Mouse (Mus musculus): ENCODE data around the gene Tex30. TPM values are rescaled to one million over a fixed set of nuclear protein-coding genes. Genes with fewer than 3 reads are reported as not detected.
"Not testable (repeated sequence)": the region's sequence is repeated elsewhere in the genome, so short reads cannot be mapped to it uniquely, and the experiment has no call there.

Tex30 gene
- polyA plus RNA-seq, 1 experiment: 21.9 TPM

- Histone ChIP-seq H3K36me3 (ENCODE audit: control insufficient read depth, insufficient read depth) (no peaks in the 10 kb centered on the region), H3K27me3 (ENCODE audit: control insufficient read depth, insufficient read depth, insufficient read length) (no peaks in the 10 kb centered on the region), H3ac (ENCODE audit: control insufficient read depth, insufficient read length, low read depth) (no peak overlapping the region), H3K79me3 (ENCODE audit: low read depth) (no peaks in the 10 kb centered on the region), H3K79me2 (ENCODE audit: control insufficient read depth, insufficient read depth) (no peaks in the 10 kb centered on the region), H3K4me3 (ENCODE audit: insufficient read depth, poor library complexity, severe bottlenecking) (no peak overlapping the region)
- no peak for TF ChIP-seq CTCF (IDR thresholded peaks at IDR 0.05; ENCODE audit: control insufficient read depth, insufficient read depth, insufficient read length)
- TF ChIP-seq CEBPB (IDR thresholded peaks at IDR 0.05; ENCODE audit: low read depth): no peak
- no peak for TF ChIP-seq MYOG (IDR thresholded peaks at IDR 0.05; ENCODE audit: control insufficient read depth, extremely low read depth, insufficient read length)
- TF ChIP-seq FOSL1 (IDR thresholded peaks at IDR 0.05; ENCODE audit: insufficient read depth, low read length, poor library complexity, severe bottlenecking): no peak
- no peak for TF ChIP-seq USF1 (IDR thresholded peaks at IDR 0.05; ENCODE audit: low read depth)
- no peak for TF ChIP-seq MYOD1 (IDR thresholded peaks at IDR 0.05; ENCODE audit: control insufficient read depth, insufficient read length, low read depth)
Measured at GRCm38 (mm10) chr1:44063439-44063838, 38.8 kb downstream of the Tex30 start.

GRCm38 (mm10) chr1:44061836-44062235, 40.4 kb downstream of the Tex30 start, which contains the start of gene Gm8251:
Gm8251 (minus strand) TSS chr1:44061936.
- Histone ChIP-seq H3K27me3 (ENCODE audit: control insufficient read depth, insufficient read depth, insufficient read length) (no peaks in the 10 kb centered on the region), H3K79me3 (ENCODE audit: low read depth) (no peaks in the 10 kb centered on the region), H3K79me2 (ENCODE audit: control insufficient read depth, insufficient read depth) (no peaks in the 10 kb centered on the region), H3K4me3 (ENCODE audit: insufficient read depth, poor library complexity, severe bottlenecking) (no peak within 1 kb of the TSS), H3ac (ENCODE audit: control insufficient read depth, insufficient read length, low read depth) (no peak within 1 kb of the TSS), H3K36me3 (ENCODE audit: control insufficient read depth, insufficient read depth) (no peaks in the 10 kb centered on the region)
- TF ChIP-seq USF1 (IDR thresholded peaks at IDR 0.05; ENCODE audit: low read depth) (no peak), FOSL1 (IDR thresholded peaks at IDR 0.05; ENCODE audit: insufficient read depth, low read length, poor library complexity, severe bottlenecking) (no peak), CTCF (IDR thresholded peaks at IDR 0.05; ENCODE audit: control insufficient read depth, insufficient read depth, insufficient read length) (no peak), CEBPB (IDR thresholded peaks at IDR 0.05; ENCODE audit: low read depth) (no peak), MAX (IDR thresholded peaks at IDR 0.05) (no peak), MYOG (IDR thresholded peaks at IDR 0.05; ENCODE audit: control insufficient read depth, extremely low read depth, insufficient read length) (no peak), MYOD1 (IDR thresholded peaks at IDR 0.05; ENCODE audit: control insufficient read depth, insufficient read length, low read depth) (no peak)

- H3K36me3 ChIP-seq (ENCODE audit: control insufficient read depth, insufficient read depth): no peaks in the 10 kb centered on the region
- H3K4me3 ChIP-seq (ENCODE audit: insufficient read depth, poor library complexity, severe bottlenecking): no peak overlapping the region
- H3K27me3 ChIP-seq (ENCODE audit: control insufficient read depth, insufficient read depth, insufficient read length): no peaks in the 10 kb centered on the region
- no peak overlapping the region for H3ac ChIP-seq (ENCODE audit: control insufficient read depth, insufficient read length, low read depth)
- TF ChIP-seq MYOD1 (IDR thresholded peaks at IDR 0.05; ENCODE audit: control insufficient read depth, insufficient read length, low read depth): no peak
- H3K79me3 ChIP-seq (ENCODE audit: low read depth): no peaks in the 10 kb centered on the region
- no peaks in the 10 kb centered on the region for H3K79me2 ChIP-seq (ENCODE audit: control insufficient read depth, insufficient read depth)
Measured at GRCm38 (mm10) chr1:44057805-44058204, 44.4 kb downstream of the Tex30 start.

DNA sequence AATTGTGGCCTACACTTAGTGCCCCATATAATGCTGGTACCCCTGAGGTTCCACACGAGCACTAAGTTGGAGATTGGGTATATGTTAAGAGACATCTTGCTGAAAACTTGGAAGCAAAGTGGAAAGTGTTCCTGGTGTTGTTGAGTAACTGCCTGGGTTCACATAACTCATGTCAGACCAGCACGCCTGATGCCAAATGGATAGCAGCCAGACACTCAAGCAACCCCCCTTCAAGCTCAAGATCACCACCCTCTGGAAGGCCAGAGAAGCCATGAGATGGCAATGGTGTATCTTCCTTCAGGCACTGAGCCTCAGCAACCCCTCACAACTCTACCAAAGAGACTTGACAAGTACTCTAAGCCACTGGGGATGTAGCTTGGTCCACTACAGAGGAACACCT, 55.7 kb downstream of the Tex30 start:
- Histone ChIP-seq H3K4me3 (ENCODE audit: insufficient read depth, poor library complexity, severe bottlenecking) (no peak overlapping the region), H3K79me3 (ENCODE audit: low read depth) (no peaks in the 10 kb centered on the region), H3K36me3 (ENCODE audit: control insufficient read depth, insufficient read depth) (no peaks in the 10 kb centered on the region), H3K27me3 (ENCODE audit: control insufficient read depth, insufficient read depth, insufficient read length) (peaks cover 6% of the 10 kb centered on the region), H3K79me2 (ENCODE audit: control insufficient read depth, insufficient read depth) (no peaks in the 10 kb centered on the region), H3ac (ENCODE audit: control insufficient read depth, insufficient read length, low read depth) (no peak overlapping the region)
- no peak for TF ChIP-seq MAX (IDR thresholded peaks at IDR 0.05)
- no peak for TF ChIP-seq MYOD1 (IDR thresholded peaks at IDR 0.05; ENCODE audit: control insufficient read depth, insufficient read length, low read depth)
- TF ChIP-seq USF1 (IDR thresholded peaks at IDR 0.05; ENCODE audit: low read depth): no peak
- no peak for TF ChIP-seq CTCF (IDR thresholded peaks at IDR 0.05; ENCODE audit: control insufficient read depth, insufficient read depth, insufficient read length)
- no peak for TF ChIP-seq MYOG (IDR thresholded peaks at IDR 0.05; ENCODE audit: control insufficient read depth, extremely low read depth, insufficient read length)
- TF ChIP-seq FOSL1 (IDR thresholded peaks at IDR 0.05; ENCODE audit: insufficient read depth, low read length, poor library complexity, severe bottlenecking): no peak
- no peak for TF ChIP-seq CEBPB (IDR thresholded peaks at IDR 0.05; ENCODE audit: low read depth)

- not testable (repeated sequence) for H3ac ChIP-seq (ENCODE audit: control insufficient read depth, insufficient read length, low read depth); H3K79me3 ChIP-seq (ENCODE audit: low read depth); H3K4me3 ChIP-seq (ENCODE audit: insufficient read depth, poor library complexity, severe bottlenecking); H3K27me3 ChIP-seq (ENCODE audit: control insufficient read depth, insufficient read depth, insufficient read length); H3K36me3 ChIP-seq (ENCODE audit: control insufficient read depth, insufficient read depth); H3K79me2 ChIP-seq (ENCODE audit: control insufficient read depth, insufficient read depth)
Measured at GRCm38 (mm10) chr1:44045689-44046088, 56.6 kb downstream of the Tex30 start.

GRCm38 (mm10) chr1:44042555-44042915, 59.7 kb downstream of the Tex30 start:
- no peak overlapping the region for H3ac ChIP-seq (ENCODE audit: control insufficient read depth, insufficient read length, low read depth)
- no peaks in the 10 kb centered on the region for H3K79me3 ChIP-seq (ENCODE audit: low read depth)
- no peaks in the 10 kb centered on the region for H3K36me3 ChIP-seq (ENCODE audit: control insufficient read depth, insufficient read depth)
- no peaks in the 10 kb centered on the region for H3K79me2 ChIP-seq (ENCODE audit: control insufficient read depth, insufficient read depth)
- TF ChIP-seq FOSL1 (IDR thresholded peaks at IDR 0.05; ENCODE audit: insufficient read depth, low read length, poor library complexity, severe bottlenecking) (no peak), USF1 (IDR thresholded peaks at IDR 0.05; ENCODE audit: low read depth) (no peak), CTCF (IDR thresholded peaks at IDR 0.05; ENCODE audit: control insufficient read depth, insufficient read depth, insufficient read length) (no peak), CEBPB (IDR thresholded peaks at IDR 0.05; ENCODE audit: low read depth) (no peak), MYOD1 (IDR thresholded peaks at IDR 0.05; ENCODE audit: control insufficient read depth, insufficient read length, low read depth) (no peak), MAX (IDR thresholded peaks at IDR 0.05) (no peak), MYOG (IDR thresholded peaks at IDR 0.05; ENCODE audit: control insufficient read depth, extremely low read depth, insufficient read length) (no peak)
- peaks cover 6% of the 10 kb centered on the region for H3K27me3 ChIP-seq (ENCODE audit: control insufficient read depth, insufficient read depth, insufficient read length)
- H3K4me3 ChIP-seq (ENCODE audit: insufficient read depth, poor library complexity, severe bottlenecking): no peak overlapping the region

All from C2C12 (cell line).